Mouse (Mus musculus): ENCODE measurements around the gene Smurf1. TPM values are rescaled to one million over a fixed set of nuclear protein-coding genes. Genes with fewer than 3 reads are reported as not detected.

Gene Smurf1
- total RNA-seq, 2 experiments from 2014 or later, result 29.4 to 32.2 TPM

- DNase-seq (ENCODE audit: low spot score in 2 of 2), result no peak
These were observed 7.4 kb downstream of the Smurf1 start for GRCm38 (mm10) chr5:144958271-144958670.

- no peak for DNase-seq (ENCODE audit: low spot score in 2 of 2)
These were observed 11.2 kb downstream of the Smurf1 start for GRCm38 (mm10) chr5:144954432-144954831.

- DNase-seq (ENCODE audit: low spot score in 2 of 2), result no peak
These were observed 13.1 kb downstream of the Smurf1 start for GRCm38 (mm10) chr5:144952592-144952991.

- DNase-seq (ENCODE audit: low spot score in 2 of 2), result no peak
These were observed 15.1 kb downstream of the Smurf1 start for GRCm38 (mm10) chr5:144950428-144951051.

GRCm38 (mm10) chr5:144949856-144950255 lies 15.8 kb downstream of the Smurf1 start:
- DNase-seq (ENCODE audit: low spot score in 2 of 2), result no peak

GRCm38 (mm10) chr5:144948422-144948821 lies 17.2 kb downstream of the Smurf1 start:
- DNase-seq (ENCODE audit: low spot score in 2 of 2), result no peak

GRCm38 (mm10) chr5:144948002-144948401 lies 17.6 kb downstream of the Smurf1 start:
- DNase-seq (ENCODE audit: low spot score in 2 of 2), result no peak

GRCm38 (mm10) chr5:144946032-144946431 lies 19.6 kb downstream of the Smurf1 start:
- DNase-seq (ENCODE audit: low spot score in 2 of 2), result peak; percentile 35 to 51

- no peak for DNase-seq (ENCODE audit: low spot score in 2 of 2)
These were observed 20.7 kb downstream of the Smurf1 start for GRCm38 (mm10) chr5:144944932-144945331.

- DNase-seq (ENCODE audit: low spot score in 2 of 2), result no peak
These were observed 21.3 kb downstream of the Smurf1 start for GRCm38 (mm10) chr5:144944370-144944769.

GRCm38 (mm10) chr5:144943346-144943745 lies 22.3 kb downstream of the Smurf1 start:
- no peak for DNase-seq (ENCODE audit: low spot score in 2 of 2)

- no peak for DNase-seq (ENCODE audit: low spot score in 2 of 2)
These were observed 23.2 kb downstream of the Smurf1 start for GRCm38 (mm10) chr5:144942431-144942830.

- no peak for DNase-seq (ENCODE audit: low spot score in 2 of 2)
These were observed 24.7 kb downstream of the Smurf1 start for GRCm38 (mm10) chr5:144940904-144941303.

GRCm38 (mm10) chr5:144937304-144937703 lies 28.3 kb downstream of the Smurf1 start:
- no peak for DNase-seq (ENCODE audit: low spot score in 2 of 2)

- DNase-seq (ENCODE audit: low spot score in 2 of 2), result no peak
These were observed 32.2 kb downstream of the Smurf1 start for GRCm38 (mm10) chr5:144933486-144933885.

- DNase-seq (ENCODE audit: low spot score in 2 of 2), result no peak
These were observed 33.8 kb downstream of the Smurf1 start for GRCm38 (mm10) chr5:144931841-144932240.

GRCm38 (mm10) chr5:144928856-144929713 lies 36.6 kb downstream of the Smurf1 start:
- peak in 1 of 2 experiments; percentile 17 for DNase-seq (ENCODE audit: low spot score in 2 of 2)

GRCm38 (mm10) chr5:144926275-144926674 lies 39.4 kb downstream of the Smurf1 start:
- no peak for DNase-seq (ENCODE audit: low spot score in 2 of 2)

GRCm38 (mm10) chr5:144923351-144923750 lies 42.3 kb downstream of the Smurf1 start:
- DNase-seq (ENCODE audit: low spot score in 2 of 2), result peak in 1 of 2 experiments; percentile 76

- DNase-seq (ENCODE audit: low spot score in 2 of 2), result no peak
These were observed 45.9 kb downstream of the Smurf1 start for GRCm38 (mm10) chr5:144919790-144920189.

GRCm38 (mm10) chr5:144919194-144919593 lies 46.5 kb downstream of the Smurf1 start:
- DNase-seq (ENCODE audit: low spot score in 2 of 2), result no peak

GRCm38 (mm10) chr5:144918204-144918603 lies 47.4 kb downstream of the Smurf1 start:
- no peak for DNase-seq (ENCODE audit: low spot score in 2 of 2)

Data from layer of hippocampus, adult 18-20 months (tissue).